Mouse (Mus musculus): ENCODE data around the gene Tmem91.

The Tmem91 gene

DNA sequence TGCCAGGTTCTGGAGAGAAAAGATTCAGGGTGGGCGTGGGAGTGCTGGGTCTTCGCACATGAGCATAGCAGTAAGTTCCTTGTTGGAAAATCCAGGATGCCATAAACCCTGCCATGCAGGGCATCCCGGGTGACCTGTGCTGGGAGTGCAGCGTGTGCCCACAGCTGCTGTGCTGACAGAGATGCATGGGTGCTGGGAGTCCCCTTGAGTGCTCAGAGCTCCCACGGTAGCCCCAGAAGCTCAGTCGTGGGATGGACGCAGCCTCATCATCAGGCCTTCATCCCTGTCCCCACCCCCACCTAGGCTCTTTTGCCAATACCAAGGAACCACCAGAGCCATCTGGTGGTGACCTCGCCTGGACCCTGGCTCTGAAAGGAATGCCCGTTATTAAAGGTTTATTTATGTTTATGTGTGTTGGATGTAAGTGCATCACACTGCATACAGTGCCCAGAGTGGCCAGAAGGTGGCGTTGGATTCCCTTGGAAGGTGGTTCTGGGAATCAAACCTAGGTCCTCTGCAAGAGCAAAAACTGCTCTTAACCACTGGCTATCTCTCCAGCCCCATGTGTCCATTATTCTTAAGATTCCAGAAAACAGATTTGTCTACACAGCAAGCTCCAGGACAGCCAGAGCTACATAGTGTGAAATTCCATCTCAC is 49.2 kb downstream of the Tmem91 start:
- no peak for DNase-seq (ENCODE audit: low spot score in 2 of 2)

- DNase-seq (ENCODE audit: low spot score in 2 of 2): no peak
Observed at GRCm38 (mm10) chr7:25624851-25625250, 50.1 kb downstream of the Tmem91 start.

DNA sequence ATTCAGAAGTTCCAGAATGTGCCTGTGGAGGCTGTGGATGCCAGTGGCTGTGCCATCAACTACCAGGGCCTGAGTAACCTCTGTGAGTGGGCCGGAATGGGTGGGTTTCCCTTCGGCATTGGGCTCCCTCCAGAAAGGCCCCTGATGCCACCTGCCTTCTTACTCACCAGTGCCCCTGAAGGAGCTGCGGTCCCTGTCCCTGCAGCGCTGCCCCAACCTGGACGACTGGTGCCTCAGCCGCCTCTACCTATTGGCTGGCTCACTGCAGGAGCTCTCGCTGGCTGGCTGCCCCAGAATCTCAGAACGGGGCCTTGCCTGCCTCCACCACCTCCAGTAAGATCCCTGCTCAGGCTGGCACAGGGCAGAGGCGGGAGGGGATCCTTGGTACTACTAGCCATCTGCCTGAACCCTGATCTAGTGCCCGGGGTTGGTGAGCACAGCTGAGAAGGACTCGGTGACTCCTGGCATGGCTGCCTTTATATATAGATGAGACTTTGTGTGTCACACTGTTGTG is 51.1 kb downstream of the Tmem91 start:
- DNase-seq (ENCODE audit: low spot score in 2 of 2): no peak

DNA sequence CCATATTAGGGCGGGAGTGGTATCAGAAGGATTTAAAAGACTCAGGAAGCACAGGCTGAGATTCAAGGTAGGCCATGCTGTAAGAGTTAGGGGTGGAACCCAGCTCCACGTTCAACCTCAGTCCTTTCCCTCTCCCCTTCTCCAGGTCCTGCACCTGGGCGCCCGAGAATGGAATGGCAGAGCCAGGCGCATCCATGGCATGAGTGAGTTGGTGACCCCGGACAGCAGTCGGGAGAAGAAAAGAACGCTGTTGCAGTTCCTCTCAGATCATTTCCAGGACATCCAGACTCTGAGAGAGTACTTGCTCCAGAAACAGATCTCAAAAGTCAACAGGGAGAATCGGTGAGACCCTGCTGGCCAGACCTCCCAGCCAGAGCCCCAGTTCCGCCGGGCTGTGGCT is 54.2 kb downstream of the Tmem91 start:
- no peak for DNase-seq (ENCODE audit: low spot score in 2 of 2)

DNA sequence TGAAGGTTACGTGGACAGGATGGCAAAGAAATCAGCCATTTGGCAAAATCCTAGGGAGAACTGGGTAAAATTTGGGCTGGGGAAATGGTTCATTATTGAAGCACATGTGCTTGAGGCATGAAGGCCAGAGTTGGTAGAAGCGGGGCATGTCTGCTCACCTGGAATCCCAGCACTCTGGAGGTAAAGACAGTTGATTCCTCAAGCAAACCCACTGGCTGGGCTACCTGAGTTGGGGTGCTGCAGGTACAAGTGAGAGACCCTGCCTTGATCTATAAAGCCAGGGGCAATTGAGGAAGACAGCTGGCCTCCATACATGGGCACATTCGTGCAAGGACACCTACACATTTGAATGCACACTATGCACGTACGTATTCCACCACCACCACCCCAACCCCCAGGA is 54.9 kb downstream of the Tmem91 start:
- DNase-seq (ENCODE audit: low spot score in 2 of 2): no peak

- no peak for DNase-seq (ENCODE audit: low spot score in 2 of 2)
Observed at GRCm38 (mm10) chr7:25619722-25619991, 55.3 kb downstream of the Tmem91 start.

All from frontal cortex, postnatal 36 days (tissue).